Mouse (Mus musculus): Measurements from ENCODE around the gene Tom1l1. TPM values are rescaled to one million over a fixed set of nuclear protein-coding genes. Genes with fewer than 3 reads are reported as not detected.

The Tom1l1 gene
- total and polyA plus RNA-seq, 3 experiments: 0.25 to 4.2 TPM; not detected in 1

GRCm38 (mm10) chr11:90627751-90628150 lies 60.4 kb downstream of the Tom1l1 start:
- no peaks in the 10 kb centered on the region for H3K79me2 ChIP-seq (replicated peaks; ENCODE audit: control insufficient read depth, extremely low read depth, insufficient read depth, poor library complexity, severe bottlenecking)
- no peak for DNase-seq (ENCODE audit: extremely low read depth)
- peaks cover 0 to 5% of the 10 kb centered on the region in 2 experiments for H3K36me3 ChIP-seq (replicated peaks in 1 of 2; ENCODE audit: control insufficient read depth in 1 of 2, insufficient read depth in 1 of 2, low read length in 1 of 2)
- no peak overlapping the region for H3K9ac ChIP-seq (ENCODE audit: insufficient read depth, low read depth)
- no peaks in the 10 kb centered on the region for H3K27me3 ChIP-seq (replicated peaks)
- H3K4me2 ChIP-seq (ENCODE audit: insufficient read depth, low read depth, poor library complexity, severe bottlenecking): no peak overlapping the region
- H3K4me3 ChIP-seq (replicated peaks in 1 of 3; ENCODE audit: low read depth in 2 of 3, low read length in 2 of 3, poor library complexity in 1 of 3): no peak overlapping the region
- peaks cover 0 to 8% of the 10 kb centered on the region in 2 experiments; a peak in 2 of 4 replicates for H3K4me1 ChIP-seq (ENCODE audit: control insufficient read depth in 1 of 2, insufficient read depth in 2 of 2)
- H3K9me3 ChIP-seq (replicated peaks; ENCODE audit: low read length): no peaks in the 10 kb centered on the region
- H3K27ac ChIP-seq (ENCODE audit: insufficient read depth, low read depth): no peak overlapping the region
- no peak for TF ChIP-seq TCF12 (IDR thresholded peaks at IDR 0.05; ENCODE audit: low read depth, low read length)
- TF ChIP-seq MYC (IDR thresholded peaks at IDR 0.05; ENCODE audit: low read depth, low read length): no peak
- no peak for TF ChIP-seq USF1 (IDR thresholded peaks at IDR 0.05; ENCODE audit: low read depth, low read length)
- no peak for TF ChIP-seq ETS1 (conservative IDR thresholded peaks at IDR 0.05; ENCODE audit: low read depth, low read length)
- no peak for TF ChIP-seq USF2 (conservative IDR thresholded peaks at IDR 0.05; ENCODE audit: low read depth, low read length)
- no peak for TF ChIP-seq TBP (conservative IDR thresholded peaks at IDR 0.05; ENCODE audit: low read depth, low read length)
- no peak for TF ChIP-seq SMC3 (IDR thresholded peaks at IDR 0.05; ENCODE audit: low read depth, low read length)
- no peak for TF ChIP-seq ZC3H11A (IDR thresholded peaks at IDR 0.05; ENCODE audit: low read depth, low read length)
- no peak for TF ChIP-seq MAZ (IDR thresholded peaks at IDR 0.05; ENCODE audit: low read depth, low read length)
- no peak for TF ChIP-seq POLR2AphosphoS2 (IDR thresholded peaks at IDR 0.05; ENCODE audit: low read depth, low read length)
- no peak for TF ChIP-seq E2F4 (IDR thresholded peaks at IDR 0.05; ENCODE audit: insufficient replicate concordance, low read depth, low read length)
- TF ChIP-seq KAT2A (IDR thresholded peaks at IDR 0.05; ENCODE audit: insufficient replicate concordance, low read length): no peak
- no peak for TF ChIP-seq UBTF (IDR thresholded peaks at IDR 0.05; ENCODE audit: low read depth, low read length)
- TF ChIP-seq CHD1 (IDR thresholded peaks at IDR 0.05; ENCODE audit: low read depth, low read length): no peak
- in situ Hi-C loops (cut with MboI; ENCODE audit: low pct_ligation_motif_present, low pct_unique_long_range_greater_than_20kb, low sequenced_read_pairs) (no loop called here), dilution Hi-C loops (cut with MboI; ENCODE audit: extremely low pct_ligation_motif_present, extremely low pct_unique_long_range_greater_than_20kb, low sequenced_read_pairs) (no loop called here)

GRCm38 (mm10) chr11:90625174-90625573 lies 63.0 kb downstream of the Tom1l1 start:
- TF ChIP-seq MAX (IDR thresholded peaks at IDR 0.05; ENCODE audit: low read length) (no peak), BHLHE40 (IDR thresholded peaks at IDR 0.05; ENCODE audit: low read depth, low read length) (no peak), MAFK (IDR thresholded peaks at IDR 0.05; ENCODE audit: insufficient replicate concordance, low read length) (no peak), EP300 (IDR thresholded peaks at IDR 0.05; ENCODE audit: low read length) (no peak), ZC3H11A (IDR thresholded peaks at IDR 0.05; ENCODE audit: low read depth, low read length) (no peak), CTCF (conservative IDR thresholded peaks at IDR 0.05 in 1 of 2, IDR thresholded peaks at IDR 0.05 in 1 of 2; ENCODE audit: low read depth in 2 of 2, low read length in 2 of 2) (no peak), ELF1 (IDR thresholded peaks at IDR 0.05; ENCODE audit: low read depth, low read length) (no peak), SIN3A (IDR thresholded peaks at IDR 0.05; ENCODE audit: low read length) (no peak), RCOR1 (conservative IDR thresholded peaks at IDR 0.05; ENCODE audit: low read depth, low read length) (no peak), UBTF (IDR thresholded peaks at IDR 0.05; ENCODE audit: low read depth, low read length) (no peak), ZMIZ1 (IDR thresholded peaks at IDR 0.05; ENCODE audit: low read depth, low read length) (no peak), ZNF384 (IDR thresholded peaks at IDR 0.05; ENCODE audit: low read depth, low read length) (no peak), CHD1 (IDR thresholded peaks at IDR 0.05; ENCODE audit: low read depth, low read length) (no peak), CHD2 (IDR thresholded peaks at IDR 0.05; ENCODE audit: low read length) (no peak), IRF4 (IDR thresholded peaks at IDR 0.05; ENCODE audit: low read depth, low read length) (no peak), HCFC1 (IDR thresholded peaks at IDR 0.05; ENCODE audit: low read depth, low read length) (no peak), USF1 (IDR thresholded peaks at IDR 0.05; ENCODE audit: low read depth, low read length) (no peak), KAT2A (IDR thresholded peaks at IDR 0.05; ENCODE audit: insufficient replicate concordance, low read length) (no peak), USF2 (conservative IDR thresholded peaks at IDR 0.05; ENCODE audit: low read depth, low read length) (no peak)
- H3K4me2 ChIP-seq (ENCODE audit: insufficient read depth, low read depth, poor library complexity, severe bottlenecking): no peak overlapping the region
- H3K4me1 ChIP-seq (ENCODE audit: control insufficient read depth in 1 of 2, insufficient read depth in 2 of 2): peaks cover 0 to 9% of the 10 kb centered on the region in 2 experiments; a peak in 2 of 4 replicates
- no peaks in the 10 kb centered on the region for H3K27me3 ChIP-seq (replicated peaks)
- dilution Hi-C loops (cut with MboI; ENCODE audit: extremely low pct_ligation_motif_present, extremely low pct_unique_long_range_greater_than_20kb, low sequenced_read_pairs): no loop called here
- no peak overlapping the region for H3K4me3 ChIP-seq (replicated peaks in 1 of 3; ENCODE audit: low read depth in 2 of 3, low read length in 2 of 3, poor library complexity in 1 of 3)
- H3K9me3 ChIP-seq (replicated peaks; ENCODE audit: low read length): no peaks in the 10 kb centered on the region
- no peaks in the 10 kb centered on the region for H3K79me2 ChIP-seq (replicated peaks; ENCODE audit: control insufficient read depth, extremely low read depth, insufficient read depth, poor library complexity, severe bottlenecking)
- no peak overlapping the region for H3K9ac ChIP-seq (ENCODE audit: insufficient read depth, low read depth)
- in situ Hi-C loops (cut with MboI; ENCODE audit: low pct_ligation_motif_present, low pct_unique_long_range_greater_than_20kb, low sequenced_read_pairs): no loop called here
- H3K36me3 ChIP-seq (replicated peaks in 1 of 2; ENCODE audit: control insufficient read depth in 1 of 2, insufficient read depth in 1 of 2, low read length in 1 of 2): peaks cover 5 to 10% of the 10 kb centered on the region in 2 experiments
- DNase-seq (ENCODE audit: extremely low read depth): no peak
- no peak overlapping the region for H3K27ac ChIP-seq (ENCODE audit: insufficient read depth, low read depth)

Data from CH12.LX (cell line).